Mouse (Mus musculus) heart, embryonic 15.5 days (tissue): Measurements from ENCODE around the gene Ubxn10. TPM values are rescaled to one million over a fixed set of nuclear protein-coding genes. Genes with fewer than 3 reads are reported as not detected.

Experiments used
- ATAC-seq: fragments of 200-750 bp; cut with Nextera tagmentation; replicated peaks from 2 replicates; pipeline ENCODE4 v1.8.0; 2017; ENCODE audit warnings: low read depth, moderate TSS enrichment; ENCODE audit not compliant: insufficient number of reproducible peaks, insufficient read depth, low FRiP score
- H3K27ac ChIP-seq: fragments of 300-500 bp; sonication (generic); 2 replicates; pipeline ENCODE4 v1.5.1; 2015; ENCODE audit warnings: mild to moderate bottlenecking, inconsistent platforms
- H3K27me3 ChIP-seq: fragments of 300-500 bp; sonication (generic); 2 replicates; pipeline ENCODE4 v1.6.1; 2015; ENCODE audit warnings: inconsistent platforms
- H3K36me3 ChIP-seq: fragments of 300-500 bp; sonication (generic); 2 replicates; pipeline ENCODE4 v1.6.1; 2015; ENCODE audit warnings: mild to moderate bottlenecking, inconsistent platforms
- H3K4me1 ChIP-seq: fragments of 300-500 bp; sonication (generic); replicated peaks from 2 replicates; pipeline ENCODE4 v1.6.1; 2015; ENCODE audit warnings: inconsistent platforms
- H3K4me2 ChIP-seq: fragments of 300-500 bp; sonication (generic); 2 replicates; pipeline ENCODE4 v1.6.1; 2015; ENCODE audit warnings: inconsistent platforms, mild to moderate bottlenecking, moderate library complexity
- H3K4me3 ChIP-seq: fragments of 300-500 bp; sonication (generic); 2 replicates; pipeline ENCODE4 v1.5.1; 2015; ENCODE audit warnings: mild to moderate bottlenecking, inconsistent platforms
- H3K9ac ChIP-seq: fragments of 300-500 bp; sonication (generic); 2 replicates; pipeline ENCODE4 v1.6.1; 2015; ENCODE audit warnings: mild to moderate bottlenecking, inconsistent platforms
- H3K9me3 ChIP-seq: fragments of 300-500 bp; sonication (generic); replicated peaks from 2 replicates; pipeline ENCODE4 v1.6.1; 2016; ENCODE audit warnings: inconsistent platforms
- WGBS: fragments of 180-500 bp; shearing (Covaris S2); methylation state at CpG from one replicate; pipeline ENCODE4 v1.1.7; 2015; ENCODE audit warnings: mixed read lengths; 5-methylcytosine and 5-hydroxymethylcytosine counted together
- polyA plus RNA-seq: library from polyadenylated mRNA; unstranded; fragments of >200 nt; fragmentation: Nextera tagmentation; extraction: Ambion mirVana; gene quantifications from 2 replicates; pipeline ENCODE4 v1.2.1, GENCODE M21; 2015

The Ubxn10 gene
- polyA plus RNA-seq, 1 experiment from 2014 or later = 0.84 TPM

DNA sequence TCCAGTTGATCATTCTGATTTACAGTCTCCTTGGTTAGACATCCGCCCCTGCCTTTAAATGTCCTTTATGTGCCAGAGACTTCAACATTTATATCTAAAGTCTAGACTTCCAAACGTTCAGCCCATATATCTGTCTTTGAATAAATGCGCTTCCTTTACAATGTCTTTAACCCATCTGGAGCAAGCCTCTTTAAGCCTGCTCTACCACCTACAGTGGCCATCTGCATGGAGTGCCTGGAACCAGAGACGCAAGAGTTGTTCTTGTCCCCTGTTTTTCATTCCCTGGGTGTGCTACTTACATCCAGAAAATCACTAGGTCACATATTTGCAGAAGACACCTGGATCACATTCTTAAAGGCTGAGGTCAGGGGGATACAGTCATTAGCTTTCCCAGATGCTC is 56.8 kb downstream of the Ubxn10 start:
- no peak for ATAC-seq
- Histone ChIP-seq H3K27ac (no peak overlapping the region), H3K4me1 (0 out of 2 replicates have a peak, but pooled peaks cover 3% of the 10 kb centered on the region), H3K9ac (no peak overlapping the region), H3K27me3 (peaks cover 39% of the 10 kb centered on the region), H3K4me2 (no peak overlapping the region), H3K4me3 (no peak overlapping the region), H3K9me3 (no peaks in the 10 kb centered on the region), H3K36me3 (no peaks in the 10 kb centered on the region)
- 59% methylated on average over 4 of the region's 4 CpGs for WGBS

- no peak overlapping the region for H3K4me2 ChIP-seq
- H3K27me3 ChIP-seq = peaks cover 36% of the 10 kb centered on the region
- no peak for ATAC-seq
- H3K27ac ChIP-seq = no peak overlapping the region
- WGBS = 20% methylated on average over 16 of the region's 16 CpGs
- no peak overlapping the region for H3K4me3 ChIP-seq
- H3K9ac ChIP-seq = no peak overlapping the region
- H3K4me1 ChIP-seq = 0 out of 2 replicates have a peak, but pooled peaks cover 3% of the 10 kb centered on the region
- H3K9me3 ChIP-seq = no peaks in the 10 kb centered on the region
- H3K36me3 ChIP-seq = no peaks in the 10 kb centered on the region
Measured at GRCm38 (mm10) chr4:138677579-138677978, 59.4 kb downstream of the Ubxn10 start.

DNA sequence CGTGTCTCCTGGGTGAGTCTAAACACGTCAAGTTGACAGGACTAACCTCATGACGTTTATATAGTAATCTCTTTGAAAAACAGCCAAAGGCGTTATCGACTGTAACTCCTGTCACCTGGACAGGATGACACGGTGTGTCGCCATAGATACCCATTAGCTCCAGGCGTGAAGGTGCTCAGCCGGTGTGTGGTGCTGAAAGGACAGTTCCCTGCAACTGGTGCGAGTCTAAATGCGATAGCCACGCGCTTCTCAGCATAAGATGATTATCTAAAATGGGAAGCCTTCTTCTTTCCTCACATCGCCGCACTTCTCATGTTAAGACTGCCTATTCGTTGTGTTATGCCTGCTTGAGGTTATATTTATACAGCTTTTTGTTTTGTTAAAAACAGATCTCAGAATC is 60.5 kb downstream of the Ubxn10 start:
- Histone ChIP-seq H3K36me3 (no peaks in the 10 kb centered on the region), H3K9me3 (no peaks in the 10 kb centered on the region), H3K9ac (no peak overlapping the region), H3K4me1 (0 out of 2 replicates have a peak, but pooled peaks cover 3% of the 10 kb centered on the region), H3K27me3 (peaks cover 36% of the 10 kb centered on the region), H3K4me2 (no peak overlapping the region), H3K27ac (no peak overlapping the region), H3K4me3 (no peak overlapping the region)
- 10% methylated on average over 16 of the region's 16 CpGs for WGBS
- ATAC-seq = no peak

DNA sequence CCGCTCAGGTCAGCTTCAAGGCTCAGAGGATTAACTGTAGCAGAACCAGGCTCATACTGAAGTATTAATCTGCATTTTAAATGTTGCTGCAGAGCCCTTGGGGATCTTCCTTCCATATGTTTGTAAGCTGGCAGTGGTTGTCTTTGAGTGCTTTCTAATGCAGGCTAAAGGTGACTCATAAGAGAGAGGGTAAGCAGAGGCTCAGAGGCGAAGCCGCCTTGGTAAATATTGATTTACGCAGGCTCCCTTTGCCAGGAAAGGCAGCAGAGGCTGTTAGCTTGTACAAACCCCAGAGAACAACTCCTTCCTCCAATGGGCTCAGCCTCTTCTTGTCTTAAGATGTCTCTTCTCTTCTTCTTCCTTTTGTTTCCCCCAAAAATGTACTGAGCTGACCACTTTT is 64.8 kb downstream of the Ubxn10 start:
- Histone ChIP-seq H3K9me3 (no peaks in the 10 kb centered on the region), H3K4me1 (no peaks in the 10 kb centered on the region), H3K27ac (no peak overlapping the region), H3K36me3 (no peaks in the 10 kb centered on the region), H3K4me3 (no peak overlapping the region), H3K9ac (no peak overlapping the region), H3K27me3 (peaks cover 16% of the 10 kb centered on the region), H3K4me2 (no peak overlapping the region)
- no peak for ATAC-seq
- 63% methylated on average over 4 of the region's 4 CpGs for WGBS

GRCm38 (mm10) chr4:138670093-138670889 is 66.7 kb downstream of the Ubxn10 start:
- no peak overlapping the region for H3K27ac ChIP-seq
- H3K4me1 ChIP-seq = no peaks in the 10 kb centered on the region
- whole genome bisulfite sequencing = 72% methylated on average over 11 of the region's 11 CpGs
- H3K27me3 ChIP-seq = peaks cover 15% of the 10 kb centered on the region; the same call in 1 of the 2 replicates
- H3K9me3 ChIP-seq = no peaks in the 10 kb centered on the region
- no peak overlapping the region for H3K4me3 ChIP-seq
- no peak overlapping the region for H3K9ac ChIP-seq
- H3K4me2 ChIP-seq = no peak overlapping the region
- no peaks in the 10 kb centered on the region for H3K36me3 ChIP-seq
- no peak for ATAC-seq

- Histone ChIP-seq H3K9me3 (no peaks in the 10 kb centered on the region), H3K4me3 (no peak overlapping the region), H3K4me2 (no peak overlapping the region), H3K36me3 (no peaks in the 10 kb centered on the region), H3K27ac (no peak overlapping the region), H3K9ac (no peak overlapping the region), H3K27me3 (peaks cover 14% of the 10 kb centered on the region; the same call in 1 of the 2 replicates), H3K4me1 (no peaks in the 10 kb centered on the region)
- no peak for ATAC-seq
- WGBS = 45% methylated on average over 10 of the region's 10 CpGs
Measured at GRCm38 (mm10) chr4:138666521-138666920, 70.4 kb downstream of the Ubxn10 start.

DNA sequence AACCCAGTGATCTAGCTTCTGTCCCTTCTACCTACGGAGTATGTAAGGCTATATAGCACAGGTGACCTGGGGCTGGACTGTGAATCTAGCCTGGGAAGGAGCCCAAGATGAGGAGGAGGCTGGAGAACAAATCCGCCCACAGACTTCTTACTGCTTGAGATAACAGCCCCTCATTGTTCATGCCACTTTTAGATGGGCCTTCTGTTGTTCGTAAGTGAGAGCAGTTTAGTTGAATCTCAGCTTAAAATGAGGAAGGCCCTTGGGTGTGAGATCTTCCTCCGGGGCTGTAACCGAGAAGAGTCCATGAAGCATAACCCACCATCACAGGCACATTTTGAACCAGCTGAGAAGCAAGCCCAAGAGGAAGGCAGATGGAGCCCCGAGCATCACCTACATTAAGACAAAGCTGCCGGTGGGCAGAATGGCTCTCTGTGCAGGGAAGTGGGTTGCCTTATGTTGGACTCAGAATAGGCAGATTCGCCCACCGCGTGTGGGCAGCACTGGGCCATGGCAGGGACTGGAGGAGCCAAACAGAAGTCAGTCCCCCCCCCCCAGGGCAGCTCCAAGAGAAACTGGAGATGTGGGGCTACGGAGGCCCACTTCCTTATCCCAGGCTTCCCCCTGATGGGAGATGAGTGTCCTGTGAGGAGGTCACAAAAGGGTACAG is 76.9 kb downstream of the Ubxn10 start:
- ATAC-seq = no peak
- Histone ChIP-seq H3K4me2 (no peak overlapping the region), H3K27ac (no peak overlapping the region), H3K9ac (no peak overlapping the region), H3K4me1 (no peaks in the 10 kb centered on the region), H3K36me3 (no peaks in the 10 kb centered on the region), H3K27me3 (0 out of 2 replicates have a peak, but pooled peaks cover 4% of the 10 kb centered on the region), H3K9me3 (no peaks in the 10 kb centered on the region), H3K4me3 (no peak overlapping the region)
- WGBS = 75% methylated on average over 11 of the region's 11 CpGs

Other genes with a start within 250 kb of the Ubxn10 start
- gene Vwa5b1, start 101.3 kb downstream of the Ubxn10 start, polyA plus RNA-seq = not detected in 2 replicates
- gene Pla2g2c, start 12.4 kb downstream of the Ubxn10 start, polyA plus RNA-seq = 0.18 and 0.24 TPM in 2 replicates
- 0.09 TPM in 1 of 2 replicates, not detected in the other for gene Pla2g2f, start 20.5 kb upstream of the Ubxn10 start, polyA plus RNA-seq
- not detected in 2 replicates for gene Pla2g2d, start 38.6 kb upstream of the Ubxn10 start, polyA plus RNA-seq
- gene Pla2g5, start 126.3 kb upstream of the Ubxn10 start, polyA plus RNA-seq = 2.7 and 3.6 TPM in 2 replicates
- gene Gm13030, start 136.8 kb upstream of the Ubxn10 start, polyA plus RNA-seq = not detected in 2 replicates
- gene Pla2g2e, start 140.8 kb upstream of the Ubxn10 start, polyA plus RNA-seq = not detected in 2 replicates
- 2.6 and 3.3 TPM in 2 replicates for gene Otud3, start 176.8 kb upstream of the Ubxn10 start, polyA plus RNA-seq
- 0.13 and 0.29 TPM in 2 replicates for gene Rnf186, start 229.9 kb upstream of the Ubxn10 start, polyA plus RNA-seq
- gene Tmco4, start 235.7 kb upstream of the Ubxn10 start, polyA plus RNA-seq = 6.9 and 7.1 TPM in 2 replicates